Mouse (Mus musculus): ENCODE measurements around the gene Yju2. TPM values are rescaled to one million over a fixed set of nuclear protein-coding genes. Genes with fewer than 3 reads are reported as not detected.

Gene Yju2
- total and polyA plus RNA-seq, 2 experiments, result 3.4 to 3.6 TPM

GRCm38 (mm10) chr17:55957726-55958583 is 944 bp upstream of the Yju2 start:
- Histone ChIP-seq H3K36me3 (ENCODE audit: control insufficient read depth, insufficient read depth, low read length) (no peaks in the 10 kb centered on the region), H3K4me1 (ENCODE audit: control insufficient read depth, insufficient read depth, low read length) (peaks cover 9% of the 10 kb centered on the region), H3K27me3 (ENCODE audit: control insufficient read depth, insufficient read depth, low read length) (no peaks in the 10 kb centered on the region), H3K27ac (replicated peaks; ENCODE audit: insufficient read depth, low read depth, low read length) (no peak overlapping the region), H3K9ac (ENCODE audit: low read depth, low read length) (peak overlapping the region; percentile 21; the same call in 1 of the 2 replicates), H3K79me2 (ENCODE audit: control insufficient read depth, insufficient read depth, low read length) (no peaks in the 10 kb centered on the region), H3K4me3 (ENCODE audit: insufficient read depth, low read depth, low read length) (no peak overlapping the region)
- DNase-seq (ENCODE audit: extremely low read depth, low read depth, low spot score), result no peak
- WGBS, result 83% methylated on average over 13 of the region's 13 CpGs
- TF ChIP-seq CTCF (IDR thresholded peaks at IDR 0.05; ENCODE audit: low read depth, low read length) (no peak), POLR2A (IDR thresholded peaks at IDR 0.05; ENCODE audit: extremely low read depth, insufficient read depth, low read length) (no peak)

- Histone ChIP-seq H3K4me3 (ENCODE audit: insufficient read depth, low read depth, low read length) (peak overlapping the region; percentile 19), H3K27me3 (ENCODE audit: control insufficient read depth, insufficient read depth, low read length) (no peaks in the 10 kb centered on the region), H3K9ac (ENCODE audit: low read depth, low read length) (peak overlapping the region; percentile 21; the same call in 1 of the 2 replicates), H3K79me2 (ENCODE audit: control insufficient read depth, insufficient read depth, low read length) (no peaks in the 10 kb centered on the region), H3K27ac (replicated peaks; ENCODE audit: insufficient read depth, low read depth, low read length) (no peak overlapping the region), H3K4me1 (ENCODE audit: control insufficient read depth, insufficient read depth, low read length) (peaks cover 10% of the 10 kb centered on the region), H3K36me3 (ENCODE audit: control insufficient read depth, insufficient read depth, low read length) (no peaks in the 10 kb centered on the region)
- DNase-seq (ENCODE audit: extremely low read depth, low read depth, low spot score), result no peak
- TF ChIP-seq POLR2A (IDR thresholded peaks at IDR 0.05; ENCODE audit: extremely low read depth, insufficient read depth, low read length), result no peak
- TF ChIP-seq CTCF (IDR thresholded peaks at IDR 0.05; ENCODE audit: low read depth, low read length), result no peak
- 36% methylated on average over 2 of the region's 2 CpGs for WGBS
These were observed 364 bp upstream of the Yju2 start for GRCm38 (mm10) chr17:55958584-55958886.

GRCm38 (mm10) chr17:55959946-55960740 is 1.2 kb downstream of the Yju2 start:
- Histone ChIP-seq H3K4me1 (ENCODE audit: control insufficient read depth, insufficient read depth, low read length) (peaks cover 10% of the 10 kb centered on the region), H3K79me2 (ENCODE audit: control insufficient read depth, insufficient read depth, low read length) (no peaks in the 10 kb centered on the region), H3K36me3 (ENCODE audit: control insufficient read depth, insufficient read depth, low read length) (no peaks in the 10 kb centered on the region), H3K9ac (ENCODE audit: low read depth, low read length) (no peak overlapping the region), H3K27me3 (ENCODE audit: control insufficient read depth, insufficient read depth, low read length) (no peaks in the 10 kb centered on the region), H3K4me3 (ENCODE audit: insufficient read depth, low read depth, low read length) (no peak overlapping the region), H3K27ac (replicated peaks; ENCODE audit: insufficient read depth, low read depth, low read length) (no peak overlapping the region)
- no peak for DNase-seq (ENCODE audit: extremely low read depth, low read depth, low spot score)
- 79% methylated on average over 10 of the region's 10 CpGs for WGBS
- TF ChIP-seq POLR2A (IDR thresholded peaks at IDR 0.05; ENCODE audit: extremely low read depth, insufficient read depth, low read length), result no peak
- TF ChIP-seq CTCF (IDR thresholded peaks at IDR 0.05; ENCODE audit: low read depth, low read length), result no peak

DNA sequence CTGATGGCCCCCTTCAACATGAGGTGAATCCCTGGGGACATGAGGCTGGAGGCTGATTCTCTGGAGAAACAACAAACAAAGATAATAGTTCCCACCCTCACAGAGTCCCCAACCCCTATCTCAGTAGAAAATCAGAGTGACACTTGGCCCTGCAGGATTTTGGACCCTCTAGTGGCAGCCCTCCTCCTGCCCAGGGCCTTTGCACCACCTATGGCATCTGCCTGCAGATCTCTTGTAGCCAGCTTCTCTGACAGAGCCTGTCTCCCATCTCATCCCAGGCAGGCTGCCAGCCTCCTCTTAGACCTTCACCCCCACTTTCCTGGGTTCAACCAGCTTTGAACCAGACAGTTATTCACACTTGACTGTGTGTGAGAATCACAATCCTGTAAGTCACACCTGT is 1.9 kb downstream of the Yju2 start:
- Histone ChIP-seq H3K27me3 (ENCODE audit: control insufficient read depth, insufficient read depth, low read length) (no peaks in the 10 kb centered on the region), H3K27ac (replicated peaks; ENCODE audit: insufficient read depth, low read depth, low read length) (no peak overlapping the region), H3K9ac (ENCODE audit: low read depth, low read length) (no peak overlapping the region), H3K79me2 (ENCODE audit: control insufficient read depth, insufficient read depth, low read length) (no peaks in the 10 kb centered on the region), H3K36me3 (ENCODE audit: control insufficient read depth, insufficient read depth, low read length) (no peaks in the 10 kb centered on the region), H3K4me3 (ENCODE audit: insufficient read depth, low read depth, low read length) (no peak overlapping the region), H3K4me1 (ENCODE audit: control insufficient read depth, insufficient read depth, low read length) (peaks cover 10% of the 10 kb centered on the region)
- DNase-seq (ENCODE audit: extremely low read depth, low read depth, low spot score), result no peak
- TF ChIP-seq POLR2A (IDR thresholded peaks at IDR 0.05; ENCODE audit: extremely low read depth, insufficient read depth, low read length), result no peak
- TF ChIP-seq CTCF (IDR thresholded peaks at IDR 0.05; ENCODE audit: low read depth, low read length), result no peak

DNA sequence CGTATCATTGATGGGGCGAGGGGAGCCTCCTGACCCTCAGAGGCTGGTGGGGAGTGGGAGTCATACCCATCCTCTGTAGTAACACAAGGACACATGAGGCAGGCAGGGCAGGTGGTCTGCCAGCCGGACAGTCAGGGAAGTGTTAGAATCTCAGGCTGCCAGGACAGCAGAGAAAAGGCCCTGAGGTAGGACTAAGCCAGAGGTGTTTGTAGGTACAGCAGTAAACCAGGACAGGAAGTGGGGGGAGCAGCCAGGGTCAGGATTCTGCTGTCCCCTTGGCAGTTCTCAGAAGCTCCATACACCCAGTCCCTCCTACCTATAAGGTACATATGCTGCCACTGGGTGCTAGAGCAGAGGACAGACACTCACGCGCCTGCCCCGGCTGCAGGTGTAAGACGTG is 2.7 kb downstream of the Yju2 start:
- 97% methylated on average over 7 of the region's 7 CpGs for WGBS
- no peak for DNase-seq (ENCODE audit: extremely low read depth, low read depth, low spot score)
- TF ChIP-seq CTCF (IDR thresholded peaks at IDR 0.05; ENCODE audit: low read depth, low read length), result no peak
- no peak for TF ChIP-seq POLR2A (IDR thresholded peaks at IDR 0.05; ENCODE audit: extremely low read depth, insufficient read depth, low read length)

More for the DNA sequence above, 2.7 kb downstream of the Yju2 start:
- H3K27me3 ChIP-seq (ENCODE audit: control insufficient read depth, insufficient read depth, low read length), result no peaks in the 10 kb centered on the region
- no peak overlapping the region for H3K9ac ChIP-seq (ENCODE audit: low read depth, low read length)
- no peaks in the 10 kb centered on the region for H3K36me3 ChIP-seq (ENCODE audit: control insufficient read depth, insufficient read depth, low read length)
- H3K4me3 ChIP-seq (ENCODE audit: insufficient read depth, low read depth, low read length), result no peak overlapping the region
- no peaks in the 10 kb centered on the region for H3K79me2 ChIP-seq (ENCODE audit: control insufficient read depth, insufficient read depth, low read length)
- no peak overlapping the region for H3K27ac ChIP-seq (replicated peaks; ENCODE audit: insufficient read depth, low read depth, low read length)
- peaks cover 9% of the 10 kb centered on the region for H3K4me1 ChIP-seq (ENCODE audit: control insufficient read depth, insufficient read depth, low read length)

All from liver, adult 2 months (tissue).